Mouse (Mus musculus): ENCODE data around the gene Aadacl3. TPM values are rescaled to one million over a fixed set of nuclear protein-coding genes. Genes with fewer than 3 reads are reported as not detected.

Aadacl3 gene
- polyA plus RNA-seq, 1 experiment from 2014 or later, result not detected

DNA sequence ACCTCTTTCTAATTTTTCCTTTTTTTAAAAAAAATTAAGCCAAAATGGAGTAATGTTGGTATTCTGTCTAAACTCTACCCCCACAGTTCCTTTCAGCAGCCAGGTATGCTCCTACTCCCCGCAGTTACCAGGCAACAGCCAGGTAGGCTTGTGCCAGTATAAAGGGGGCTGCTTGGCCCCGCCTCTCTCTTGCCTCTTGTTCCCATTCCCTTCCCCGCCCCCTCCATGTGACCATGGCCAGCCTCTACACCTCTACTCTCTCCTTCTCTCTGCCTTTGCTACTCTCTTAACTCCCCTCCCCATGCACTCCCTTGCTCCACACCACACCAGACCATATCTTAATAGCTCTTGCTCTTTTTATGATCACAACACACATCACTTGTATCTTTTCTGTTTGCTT, 57.3 kb downstream of the Aadacl3 start:
- H3K4me2 ChIP-seq, result no peak overlapping the region
- no peak for TF ChIP-seq CTCF (IDR thresholded peaks at IDR 0.05; ENCODE audit: low read depth)
- WGBS, result 37% methylated on average over 3 of the region's 3 CpGs
- H3K27ac ChIP-seq (ENCODE audit: low read depth), result no peak overlapping the region
- no peaks in the 10 kb centered on the region for H3K27me3 ChIP-seq (ENCODE audit: insufficient read depth, low read length)
- H3K4me1 ChIP-seq (ENCODE audit: insufficient read depth), result no peaks in the 10 kb centered on the region
- H3K4me3 ChIP-seq (ENCODE audit: low read depth, low read length), result no peak overlapping the region
- no peak overlapping the region for H3K9ac ChIP-seq
- DNase-seq, result no peak
- ATAC-seq (ENCODE audit: insufficient read depth), result no peak
- H3K9me3 ChIP-seq (ENCODE audit: low read depth, low read length), result no peaks in the 10 kb centered on the region
- H3K36me3 ChIP-seq (ENCODE audit: insufficient read depth), result no peaks in the 10 kb centered on the region

- DNase-seq (peak; percentile 67), ATAC-seq (ENCODE audit: insufficient read depth) (peak; percentile 94)
- no peaks in the 10 kb centered on the region for H3K4me1 ChIP-seq (ENCODE audit: insufficient read depth)
- peak overlapping the region; percentile 24; the same call in 1 of the 2 replicates for H3K27ac ChIP-seq (ENCODE audit: low read depth)
- H3K4me2 ChIP-seq, result peak overlapping the region; percentile 58
- H3K27me3 ChIP-seq (ENCODE audit: insufficient read depth, low read length), result no peaks in the 10 kb centered on the region
- H3K36me3 ChIP-seq (ENCODE audit: insufficient read depth), result no peaks in the 10 kb centered on the region
- H3K9ac ChIP-seq, result no peak overlapping the region
- no peak for TF ChIP-seq CTCF (IDR thresholded peaks at IDR 0.05; ENCODE audit: low read depth)
- H3K4me3 ChIP-seq (ENCODE audit: low read depth, low read length), result peak overlapping the region; percentile 27
- H3K9me3 ChIP-seq (ENCODE audit: low read depth, low read length), result no peaks in the 10 kb centered on the region
- 4% methylated on average over 17 of the region's 17 CpGs for WGBS
Observed at GRCm38 (mm10) chr4:144404456-144405086, 59.0 kb downstream of the Aadacl3 start.

Other genes with a start within 250 kb of the Aadacl3 start
- gene Pramel5, start 183.3 kb downstream of the Aadacl3 start, polyA plus RNA-seq (2014; fragmentation: Nextera tagmentation; extraction: Ambion mirVana), result not detected in 2 replicates
- gene Gm13128, start 133.5 kb downstream of the Aadacl3 start, polyA plus RNA-seq (2014; fragmentation: Nextera tagmentation; extraction: Ambion mirVana), result not detected in 2 replicates
- gene Gm13119, start 105.8 kb downstream of the Aadacl3 start, polyA plus RNA-seq (2014; fragmentation: Nextera tagmentation; extraction: Ambion mirVana), result not detected in 2 replicates
- not detected in 2 replicates for gene Pramef20, start 85.8 kb downstream of the Aadacl3 start, polyA plus RNA-seq (2014; fragmentation: Nextera tagmentation; extraction: Ambion mirVana)
- not detected in 2 replicates for gene Pramef12, start 55.3 kb downstream of the Aadacl3 start, polyA plus RNA-seq (2014; fragmentation: Nextera tagmentation; extraction: Ambion mirVana)
- gene 1700012P22Rik, start 25.0 kb downstream of the Aadacl3 start, polyA plus RNA-seq (2014; fragmentation: Nextera tagmentation; extraction: Ambion mirVana), result not detected in 2 replicates
- not detected in 2 replicates for gene Gm9944, start 10.4 kb downstream of the Aadacl3 start, polyA plus RNA-seq (2014; fragmentation: Nextera tagmentation; extraction: Ambion mirVana)
- gene 9430007A20Rik, start 56.1 kb upstream of the Aadacl3 start, polyA plus RNA-seq (2014; fragmentation: Nextera tagmentation; extraction: Ambion mirVana), result not detected in 2 replicates
- not detected in 2 replicates for gene Gm13124, start 101.4 kb upstream of the Aadacl3 start, polyA plus RNA-seq (2014; fragmentation: Nextera tagmentation; extraction: Ambion mirVana)
- gene Aadacl4, start 150.0 kb upstream of the Aadacl3 start, polyA plus RNA-seq (2014; fragmentation: Nextera tagmentation; extraction: Ambion mirVana), result not detected in 2 replicates
- not detected in 2 replicates for gene Gm436, start 222.6 kb upstream of the Aadacl3 start, polyA plus RNA-seq (2014; fragmentation: Nextera tagmentation; extraction: Ambion mirVana)